Mouse (Mus musculus): ENCODE measurements around the gene Arhgdib.

GRCm38 (mm10) chr6:136923532-136923931, 18.2 kb downstream of the Arhgdib start, which contains the start of gene Pde6h:
- TF ChIP-seq POLR2A (IDR thresholded peaks at IDR 0.05; ENCODE audit: extremely low read depth, insufficient read depth, low read length) (no peak), CTCF (IDR thresholded peaks at IDR 0.05; ENCODE audit: extremely low read depth, insufficient read depth, low read length) (no peak)
